Mouse (Mus musculus) thymus, postnatal 0 days (tissue): ENCODE measurements around the gene Olfr1130. TPM values are rescaled to one million over a fixed set of nuclear protein-coding genes. Genes with fewer than 3 reads are reported as not detected.
"Not testable (repeated sequence)": the region's sequence is repeated elsewhere in the genome, so short reads cannot be mapped to it uniquely, and the experiment has no call there.

Source experiments
- DNase-seq: peaks from one replicate; pipeline ENCODE4 v3.0.0-alpha.2; 2015; ENCODE audit warnings: low spot score
- polyA plus RNA-seq: library from polyadenylated mRNA; unstranded; fragments of >200 nt; fragmentation: Nextera tagmentation; extraction: Ambion mirVana; gene quantifications from 2 replicates; pipeline ENCODE4 v1.2.1, GENCODE M21; 2015

Gene Olfr1130
- not detected in 2 replicates for polyA plus RNA-seq

DNA sequence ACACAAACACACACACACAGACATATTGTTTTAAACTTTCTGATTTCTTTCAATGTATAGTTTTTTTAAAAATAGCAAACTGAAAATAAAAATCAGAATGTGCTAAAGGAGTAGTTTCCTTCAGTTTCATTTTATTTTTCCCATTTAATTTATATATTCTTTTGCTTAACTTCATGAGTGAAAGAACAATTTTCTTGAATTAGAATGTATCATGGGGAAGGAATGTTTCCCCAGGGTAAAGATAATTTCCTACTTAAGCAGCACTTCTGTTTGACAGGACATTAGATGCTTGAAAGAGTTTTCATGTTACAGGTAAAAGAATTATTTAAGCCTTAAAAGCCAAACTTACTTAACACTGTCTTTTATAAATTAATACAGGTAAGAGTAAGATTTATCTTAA, at the start of gene Olfr1130:
Olfr1130 (plus strand) TSS at position 301 of the 400 bp plus-strand sequence.
- not testable (repeated sequence) for DNase-seq

DNA sequence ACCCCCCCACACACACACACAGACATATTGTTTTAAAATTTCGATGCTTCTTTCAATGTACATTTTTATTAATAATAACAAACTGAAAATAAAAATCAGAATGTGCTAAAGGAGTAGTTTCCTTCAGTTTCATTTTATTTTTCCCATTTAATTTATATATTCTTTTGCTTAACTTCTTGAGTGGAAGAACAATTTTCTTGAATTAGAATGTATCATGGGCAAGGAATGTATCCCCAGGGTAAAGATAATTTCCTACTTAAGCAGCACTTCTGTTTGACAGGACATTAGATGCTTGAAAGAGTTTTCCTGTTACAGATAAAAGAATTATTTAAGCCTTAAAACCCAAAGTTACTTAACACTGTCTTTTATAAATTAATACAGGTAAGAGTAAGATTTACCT, 32.4 kb upstream of the Olfr1130 start, which contains the start of gene Olfr1129:
Olfr1129 (plus strand) TSS at position 301 of the 400 bp plus-strand sequence.
- not testable (repeated sequence) for DNase-seq

DNA sequence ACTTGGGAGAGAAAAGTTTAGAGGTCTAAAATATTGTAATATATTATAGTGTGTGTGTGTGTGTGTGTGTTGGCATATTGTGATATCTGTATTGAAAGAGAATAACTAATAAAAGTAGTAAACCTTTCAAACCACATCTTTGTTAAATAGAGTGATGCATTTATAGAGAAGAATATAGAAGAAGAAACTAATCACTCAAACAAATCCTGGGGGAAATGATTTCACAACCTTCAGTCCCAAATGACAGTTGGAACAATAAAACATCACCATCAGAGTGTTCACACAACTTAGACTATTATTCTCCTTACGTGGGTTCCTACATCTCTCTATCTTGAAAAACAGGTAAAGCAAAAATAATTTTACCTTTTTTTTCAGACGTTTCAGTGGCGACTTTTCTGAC, 20.8 kb downstream of the Olfr1130 start, which contains the start of gene Olfr1131:
Olfr1131 (plus strand) TSS at position 301 of the 400 bp plus-strand sequence.
- DNase-seq: no peak

DNA sequence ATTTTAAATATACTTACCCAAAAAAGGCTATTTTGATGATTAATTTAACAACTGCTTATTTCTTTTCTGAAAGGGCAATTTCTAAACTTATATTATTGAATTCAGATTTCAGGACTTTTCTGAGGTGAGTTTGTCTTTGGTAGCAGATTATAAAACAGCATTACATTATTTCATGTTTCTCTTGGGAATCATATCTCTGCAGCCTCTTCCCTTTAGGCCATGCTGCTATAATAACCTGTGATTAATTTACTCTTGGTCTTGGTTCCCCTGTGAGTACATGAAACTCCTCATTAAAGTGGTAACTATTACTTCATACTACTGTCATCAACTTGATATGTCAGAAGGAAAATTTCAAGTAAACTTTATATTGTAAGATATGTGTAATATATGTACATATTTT, 31.4 kb downstream of the Olfr1130 start, which contains the start of gene Olfr1132:
Olfr1132 (minus strand) TSS at position 101 of the 400 bp plus-strand sequence.
- no peak for DNase-seq

DNA sequence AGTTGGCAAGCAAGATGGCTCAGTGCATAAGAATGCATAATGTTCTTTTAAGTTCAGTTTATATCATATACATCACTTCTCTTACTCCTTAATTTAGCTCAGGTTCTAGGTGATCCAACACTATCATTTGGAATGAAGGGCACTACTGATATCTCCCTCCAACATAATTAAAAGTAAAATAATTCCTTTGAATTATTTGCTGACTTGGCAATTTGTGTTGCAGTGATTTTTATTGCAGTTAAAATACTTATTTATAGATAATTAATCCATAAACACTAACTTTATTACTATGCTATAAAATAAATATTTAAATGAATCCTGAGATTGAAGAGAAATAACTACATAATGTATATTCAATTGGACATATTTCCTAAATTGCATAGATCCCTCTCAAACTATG, 36.4 kb downstream of the Olfr1130 start:
- DNase-seq: no peak

DNA sequence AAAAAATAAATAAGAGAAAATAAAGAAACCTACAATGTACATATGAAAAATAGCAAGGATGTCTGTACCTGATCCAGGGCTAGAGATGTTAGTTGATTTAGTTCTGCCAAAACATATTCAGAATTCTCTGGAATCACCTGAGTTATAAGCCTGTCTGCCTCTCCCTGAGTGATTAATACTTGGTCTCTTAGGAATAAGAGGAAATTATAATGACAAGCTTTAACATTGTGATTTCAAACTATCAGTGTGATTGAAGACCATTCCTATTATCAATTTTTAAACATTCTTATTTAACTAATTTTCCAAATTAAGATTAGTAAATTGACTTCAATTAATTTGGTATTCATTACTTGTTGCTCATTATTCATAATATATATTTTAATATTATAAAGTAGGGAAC, 41.3 kb downstream of the Olfr1130 start, which contains the start of gene Olfr1133:
Olfr1133 (minus strand) TSS at position 101 of the 400 bp plus-strand sequence.
- DNase-seq: no peak

DNA sequence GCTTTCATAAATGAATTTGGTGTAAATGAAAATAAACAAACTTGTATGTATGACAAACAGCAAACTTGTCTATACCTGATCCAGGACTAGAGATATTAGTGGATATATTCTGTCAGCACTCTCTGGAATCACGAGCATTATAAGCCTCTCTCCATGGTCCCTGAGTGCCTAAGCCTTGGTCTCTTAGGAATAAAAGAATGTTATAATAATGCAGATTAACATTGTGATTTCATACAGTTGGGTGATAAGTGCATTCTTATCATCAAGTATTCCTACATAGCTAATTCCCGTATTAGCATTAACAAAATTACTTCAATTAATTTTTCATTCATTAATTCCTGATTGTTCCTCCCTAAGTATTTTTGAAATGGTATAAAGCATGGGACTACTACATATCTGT, 52.3 kb downstream of the Olfr1130 start, which contains the start of gene Olfr1134:
Olfr1134 (minus strand) TSS at position 101 of the 400 bp plus-strand sequence.
- no peak for DNase-seq

Other genes with a start within 250 kb of the Olfr1130 start
- gene Olfr1121, start 236.3 kb upstream of the Olfr1130 start, polyA plus RNA-seq: not detected in 2 replicates
- not detected in 2 replicates for gene Olfr1122, start 220.4 kb upstream of the Olfr1130 start, polyA plus RNA-seq
- gene Olfr1123, start 189.6 kb upstream of the Olfr1130 start, polyA plus RNA-seq: not detected in 2 replicates
- 0.09 TPM in 1 of 2 replicates, not detected in the other for gene Olfr1124, start 175.9 kb upstream of the Olfr1130 start, polyA plus RNA-seq
- not detected in 2 replicates for gene Olfr1126, start 152.2 kb upstream of the Olfr1130 start, polyA plus RNA-seq
- gene Pramel7, start 109.1 kb upstream of the Olfr1130 start, polyA plus RNA-seq: not detected in 2 replicates
- gene Pramel6, start 99.6 kb upstream of the Olfr1130 start, polyA plus RNA-seq: not detected in 2 replicates
- not detected in 2 replicates for gene Olfr153, start 74.4 kb upstream of the Olfr1130 start, polyA plus RNA-seq
- not detected in 2 replicates for gene Olfr1128, start 60.7 kb upstream of the Olfr1130 start, polyA plus RNA-seq
- not detected in 2 replicates for gene Olfr1129, start 32.3 kb upstream of the Olfr1130 start, polyA plus RNA-seq
- not detected in 2 replicates for gene Olfr1131, start 20.9 kb downstream of the Olfr1130 start, polyA plus RNA-seq
- gene Olfr1132, start 31.3 kb downstream of the Olfr1130 start, polyA plus RNA-seq: not detected in 2 replicates
- not detected in 2 replicates for gene Olfr1133, start 41.2 kb downstream of the Olfr1130 start, polyA plus RNA-seq
- gene Olfr1134, start 52.2 kb downstream of the Olfr1130 start, polyA plus RNA-seq: not detected in 2 replicates
- not detected in 2 replicates for gene Olfr1135, start 67.5 kb downstream of the Olfr1130 start, polyA plus RNA-seq
- gene Olfr1136, start 87.7 kb downstream of the Olfr1130 start, polyA plus RNA-seq: 0.17 and 0.19 TPM in 2 replicates
- not detected in 2 replicates for gene Olfr1137, start 107.0 kb downstream of the Olfr1130 start, polyA plus RNA-seq
- gene Olfr1138, start 133.8 kb downstream of the Olfr1130 start, polyA plus RNA-seq: not detected in 2 replicates
- not detected in 2 replicates for gene Olfr1140, start 137.5 kb downstream of the Olfr1130 start, polyA plus RNA-seq
- gene Olfr1141, start 147.8 kb downstream of the Olfr1130 start, polyA plus RNA-seq: not detected in 2 replicates
- not detected in 2 replicates for gene Olfr152, start 173.3 kb downstream of the Olfr1130 start, polyA plus RNA-seq
- not detected in 2 replicates for gene Olfr1143, start 194.4 kb downstream of the Olfr1130 start, polyA plus RNA-seq
- not detected in 2 replicates for gene Olfr1145, start 203.6 kb downstream of the Olfr1130 start, polyA plus RNA-seq
- not detected in 2 replicates for gene Olfr1148, start 224.3 kb downstream of the Olfr1130 start, polyA plus RNA-seq
- not detected in 2 replicates for gene Olfr1150-ps1, start 237.8 kb downstream of the Olfr1130 start, polyA plus RNA-seq
- not detected in 2 replicates for gene Olfr1151, start 249.7 kb downstream of the Olfr1130 start, polyA plus RNA-seq